Mouse (Mus musculus): ENCODE data around the gene C1s1.
A peak's percentile ranks its signal among the peaks of the same experiment; 100 is the strongest.

DNA sequence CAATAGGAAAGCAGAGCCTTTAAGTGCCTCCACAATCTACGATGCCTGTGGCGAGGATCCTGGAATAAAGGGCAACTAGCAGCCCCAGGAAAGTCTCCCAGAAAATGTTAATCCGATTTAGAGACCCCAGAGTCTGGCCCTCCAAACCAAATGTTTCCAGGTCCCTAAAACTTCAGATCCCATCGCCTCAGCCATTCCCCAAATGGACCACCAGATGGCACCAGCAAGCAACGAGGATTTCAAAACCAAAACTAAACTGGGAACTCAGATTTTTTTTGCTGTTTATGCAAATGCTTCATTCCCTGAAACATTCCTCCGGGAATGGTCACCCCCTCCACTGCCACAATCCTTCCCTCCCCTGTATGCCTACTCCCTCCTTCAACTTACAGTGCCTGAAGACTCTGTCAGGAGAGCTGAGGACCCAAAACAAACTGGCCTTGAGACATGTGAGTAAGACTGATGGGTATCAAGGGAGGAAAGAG, 29.8 kb downstream of the C1s1 start, which contains the start of gene C1ra:
- TF ChIP-seq POLR2A (IDR thresholded peaks at IDR 0.05; ENCODE audit: low read depth, low read length) (peak; percentile 37; the same call in 1 of the 2 replicates), CTCF (IDR thresholded peaks at IDR 0.05; ENCODE audit: borderline replicate concordance, insufficient read depth, low read length) (0 out of 2 replicates have a peak, but pooled peaks have one; percentile 23)
